Mouse (Mus musculus) gastrocnemius, postnatal 36 days (tissue): ENCODE measurements at regions not wholly inside any gene's neighbourhood (a gene's known extent, or its start where the extent isn't known, plus 50 kb on each side); places are given as distances from the start of the nearest gene placed in this dataset.
"Not testable (repeated sequence)": the region's sequence is repeated elsewhere in the genome, so short reads cannot be mapped to it uniquely, and the experiment has no call there.

Source experiments
- DNase-seq, 2 experiments: peaks; one replicate each; pipeline ENCODE4 v3.0.0; 2022
- intact Hi-C: fragments of 180-260 bp; cut with DNase I; formaldehyde crosslinking; loops from one replicate; pipeline ENCODE4 v1.15.1; 2025

GRCm38 (mm10) chr12:36926225-36926624 is 182.1 kb upstream of the Meox2 start:
- no peak for DNase-seq
- intact Hi-C loops = no loop called here

GRCm38 (mm10) chr12:36933118-36933610 is 175.2 kb upstream of the Meox2 start:
- peak in 1 of 2 experiments; percentile 14 for DNase-seq
- intact Hi-C loops = no loop called here

GRCm38 (mm10) chr12:36943903-36944302 is 164.4 kb upstream of the Meox2 start:
- intact Hi-C loops = no loop called here
- DNase-seq = no peak

GRCm38 (mm10) chr12:36945964-36946363 is 162.4 kb upstream of the Meox2 start:
- DNase-seq = peak; percentile 38 to 76
- intact Hi-C loops = no loop called here

- DNase-seq = no peak
- intact Hi-C loops = no loop called here
Measured at GRCm38 (mm10) chr12:36947902-36948301, 160.4 kb upstream of the Meox2 start.

- no peak for DNase-seq
- intact Hi-C loops = no loop called here
Measured at GRCm38 (mm10) chr12:36949096-36949738, 159.1 kb upstream of the Meox2 start.

GRCm38 (mm10) chr12:36974432-36975094 is 133.8 kb upstream of the Meox2 start:
- intact Hi-C loops = no loop called here
- DNase-seq = no peak

- intact Hi-C loops = no loop called here
- DNase-seq = no peak
Measured at GRCm38 (mm10) chr12:36977141-36977540, 131.2 kb upstream of the Meox2 start.

- intact Hi-C loops = no loop called here
- DNase-seq = no peak
Measured at GRCm38 (mm10) chr12:36991135-36991534, 117.2 kb upstream of the Meox2 start.

- intact Hi-C loops = no loop called here
- no peak for DNase-seq
Measured at GRCm38 (mm10) chr12:36991970-36992369, 116.4 kb upstream of the Meox2 start.

GRCm38 (mm10) chr12:37001401-37001800 is 106.9 kb upstream of the Meox2 start:
- intact Hi-C loops = no loop called here
- DNase-seq = no peak

- DNase-seq = no peak
- intact Hi-C loops = no loop called here
Measured at GRCm38 (mm10) chr12:37005262-37005661, 103.1 kb upstream of the Meox2 start.

- no peak for DNase-seq
- intact Hi-C loops = loop anchor here (10.0 kb wide), 1 partner anchor 286 kb away; no protein-coding TSS in a partner anchor
Measured at GRCm38 (mm10) chr12:37010306-37010705, 98.0 kb upstream of the Meox2 start.

GRCm38 (mm10) chr12:37014401-37014800 is 93.9 kb upstream of the Meox2 start:
- intact Hi-C loops = loop anchor here (10.0 kb wide), 1 partner anchor 290 kb away; no protein-coding TSS in a partner anchor

GRCm38 (mm10) chr12:37014945-37015344 is 93.4 kb upstream of the Meox2 start:
- DNase-seq = not testable (repeated sequence)
- intact Hi-C loops = loop anchor here (10.0 kb wide), 1 partner anchor 290 kb away; no protein-coding TSS in a partner anchor

More at GRCm38 (mm10) chr12:37014401-37014800, 93.9 kb upstream of the Meox2 start:
- DNase-seq = no peak

- intact Hi-C loops = loop anchor here (10.0 kb wide), 1 partner anchor 291 kb away; no protein-coding TSS in a partner anchor
- no peak for DNase-seq
Measured at GRCm38 (mm10) chr12:37015474-37016248, 92.7 kb upstream of the Meox2 start.

- no peak for DNase-seq
Measured at GRCm38 (mm10) chr12:37047191-37047590, 61.1 kb upstream of the Meox2 start.

GRCm38 (mm10) chr12:37050596-37050995 is 57.7 kb upstream of the Meox2 start:
- intact Hi-C loops = no loop called here

More at GRCm38 (mm10) chr12:37047191-37047590, 61.1 kb upstream of the Meox2 start:
- intact Hi-C loops = no loop called here

GRCm38 (mm10) chr12:37057411-37057810 is 50.9 kb upstream of the Meox2 start:
- intact Hi-C loops = no loop called here
- DNase-seq = no peak

More at GRCm38 (mm10) chr12:37050596-37050995, 57.7 kb upstream of the Meox2 start:
- no peak for DNase-seq
